Mouse (Mus musculus) stomach, embryonic 14.5 days (tissue): Measurements from ENCODE around the gene Ppp1r1b. TPM values are rescaled to one million over a fixed set of nuclear protein-coding genes. Genes with fewer than 3 reads are reported as not detected.

Experiments
- ATAC-seq: fragments of 200-750 bp; cut with Nextera tagmentation; 2 replicates; pipeline ENCODE4 v1.8.0; 2017; ENCODE audit warnings: low read depth, moderate TSS enrichment; ENCODE audit not compliant: insufficient number of reproducible peaks, insufficient read depth, low FRiP score
- H3K27ac ChIP-seq: fragments of 300-500 bp; sonication (generic); 2 replicates; pipeline ENCODE4 v1.5.1; 2014; ENCODE audit warnings: mild to moderate bottlenecking, low read length, moderate library complexity, mixed read lengths
- H3K27me3 ChIP-seq: fragments of 300-500 bp; sonication (generic); 2 replicates; pipeline ENCODE4 v1.6.1; 2014; ENCODE audit warnings: low read length, control low read depth, mixed read lengths; ENCODE audit not compliant: control insufficient read depth, insufficient read depth
- H3K36me3 ChIP-seq: fragments of 300-500 bp; sonication (generic); 2 replicates; pipeline ENCODE4 v1.6.1; 2014; ENCODE audit warnings: mild to moderate bottlenecking, control low read depth, low read length, moderate library complexity, mixed read lengths; ENCODE audit not compliant: control insufficient read depth, insufficient read depth
- H3K4me1 ChIP-seq: fragments of 300-500 bp; sonication (generic); 2 replicates; pipeline ENCODE4 v1.6.1; 2014; ENCODE audit warnings: low read length, control low read depth, mixed read lengths; ENCODE audit not compliant: control insufficient read depth, insufficient read depth
- H3K4me2 ChIP-seq: fragments of 300-500 bp; sonication (generic); replicated peaks from 2 replicates; pipeline ENCODE4 v1.6.1; 2014; ENCODE audit warnings: low read depth, low read length, control low read depth
- H3K4me3 ChIP-seq: fragments of 300-500 bp; sonication (generic); 2 replicates; pipeline ENCODE4 v1.5.1; 2014; ENCODE audit warnings: low read depth, low read length, control low read depth
- H3K9ac ChIP-seq: fragments of 300-500 bp; sonication (generic); replicated peaks from 2 replicates; pipeline ENCODE4 v1.6.1; 2014; ENCODE audit warnings: low read depth, mild to moderate bottlenecking, control low read depth, low read length, moderate library complexity, mixed read lengths
- H3K9me3 ChIP-seq: fragments of 300-500 bp; sonication (generic); 2 replicates; pipeline ENCODE4 v1.6.1; 2016; ENCODE audit warnings: low read depth, low read length, control low read depth; ENCODE audit not compliant: control insufficient read depth
- WGBS: fragments of 180-500 bp; shearing (Covaris S2); extraction: QIAGEN DNeasy Blood & Tissue Kit; methylation state at CpG from one replicate; pipeline ENCODE4 v1.1.7; 2014; 5-methylcytosine and 5-hydroxymethylcytosine counted together
- polyA plus RNA-seq: library from polyadenylated mRNA; unstranded; fragments of >200 nt; fragmentation: Nextera tagmentation; extraction: Ambion mirVana; gene quantifications from 2 replicates; pipeline ENCODE4 v1.2.1, GENCODE M21; 2014

Ppp1r1b gene
- polyA plus RNA-seq, 1 experiment from 2014 or later, result 8.7 TPM

DNA sequence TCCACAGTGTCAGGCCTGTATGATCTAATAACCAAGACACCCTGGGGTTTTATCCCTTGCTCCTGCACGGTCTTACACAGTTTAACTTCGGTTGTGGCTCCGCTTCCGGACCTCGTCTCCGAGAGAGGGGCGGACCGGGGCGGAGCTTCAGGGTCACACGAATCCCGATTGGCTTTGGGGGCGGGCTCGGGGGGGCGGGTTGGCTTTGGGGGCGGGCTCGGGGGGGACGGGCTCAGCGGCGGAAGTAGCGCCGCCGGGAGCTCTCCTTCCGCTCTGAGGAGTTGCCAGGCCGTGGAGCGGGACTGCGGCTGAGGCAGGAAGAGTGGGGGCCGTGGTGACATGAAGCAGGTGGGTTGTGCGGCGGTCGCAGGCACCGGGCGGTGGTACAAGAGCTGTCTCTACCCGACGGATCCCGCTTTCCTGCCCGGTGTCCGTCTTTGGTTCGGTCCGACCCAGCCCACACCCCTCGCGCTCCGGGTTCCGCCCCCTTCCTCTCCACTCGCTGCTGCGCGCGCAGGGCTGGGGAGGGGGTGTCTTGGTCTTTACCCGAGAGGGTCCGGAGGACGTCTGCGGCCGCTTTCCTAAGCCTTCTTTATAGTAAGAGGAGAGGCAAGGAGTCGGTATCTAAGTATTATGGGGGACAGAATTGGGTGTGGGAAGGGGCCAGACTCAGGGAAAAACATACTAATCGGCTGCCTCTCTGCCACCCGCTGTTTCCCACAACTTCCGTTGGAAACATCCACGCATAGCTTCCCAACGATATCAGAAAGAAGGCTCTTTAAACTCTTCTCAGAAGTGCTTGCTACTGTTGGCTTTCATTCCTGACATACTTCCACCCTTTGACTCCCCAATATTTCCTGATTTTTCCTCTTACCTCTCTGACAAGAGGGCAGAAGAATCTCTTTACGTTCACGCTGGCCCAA lies 10.2 kb downstream of the Ppp1r1b start, which contains the start of gene Stard3:
Gene Stard3 (plus strand): TSS at position 208 of the 923 bp plus-strand sequence.
- peak within 1 kb of the TSS; percentile 69 for H3K9ac ChIP-seq
- no peaks in the 10 kb centered on the region for H3K27me3 ChIP-seq
- H3K4me1 ChIP-seq, result peaks cover 29% of the 10 kb centered on the region
- ATAC-seq, result peak; percentile 81
- no peaks in the 10 kb centered on the region for H3K9me3 ChIP-seq
- peak within 1 kb of the TSS; percentile 58 for H3K4me3 ChIP-seq
- under 1% methylated on average over 56 of the region's 60 CpGs for WGBS
- peak within 1 kb of the TSS; percentile 91 for H3K27ac ChIP-seq
- H3K4me2 ChIP-seq, result peak within 1 kb of the TSS; percentile 83
- H3K36me3 ChIP-seq, result no peaks in the 10 kb centered on the region

DNA sequence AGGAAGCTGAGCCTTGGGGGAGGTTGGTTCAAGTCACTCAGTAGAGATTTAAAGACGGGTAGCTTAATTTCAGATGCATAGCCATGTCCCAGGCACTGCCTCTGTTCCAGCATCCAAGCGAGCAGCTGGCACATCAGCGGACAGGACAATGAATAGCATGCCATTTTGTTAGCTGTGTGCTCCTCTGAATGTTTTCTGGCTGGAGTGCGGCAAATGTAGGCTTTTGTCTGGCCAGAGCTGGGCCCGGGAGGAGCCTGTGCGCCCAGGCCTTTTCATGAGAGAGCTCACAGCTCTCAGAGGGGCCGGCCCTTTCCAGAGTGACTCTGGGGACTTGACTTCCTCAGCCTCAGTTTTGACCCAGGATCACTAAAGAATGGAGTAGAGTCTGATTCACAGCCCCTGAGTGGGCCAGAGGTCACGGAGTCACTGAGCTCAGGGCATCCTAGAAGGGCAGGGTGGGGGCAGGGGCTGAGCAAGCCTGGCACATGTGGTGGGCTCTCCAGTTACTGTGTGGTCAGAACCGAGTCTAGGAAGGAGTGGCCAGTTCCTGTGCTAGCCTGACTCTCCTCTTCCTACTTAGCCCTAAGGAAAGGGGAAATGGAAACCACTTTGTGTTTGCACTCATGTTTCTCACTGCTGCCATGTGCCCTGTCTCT lies 12.8 kb downstream of the Ppp1r1b start:
- Histone ChIP-seq H3K4me2 (0 out of 2 replicates have a peak overlapping the region, but pooled peaks have one; percentile 3), H3K27ac (peak overlapping the region; percentile 5; the same call in 1 of the 2 replicates), H3K4me3 (no peak overlapping the region), H3K9ac (no peak overlapping the region), H3K36me3 (no peaks in the 10 kb centered on the region), H3K9me3 (no peaks in the 10 kb centered on the region), H3K27me3 (no peaks in the 10 kb centered on the region), H3K4me1 (peaks cover 30% of the 10 kb centered on the region)
- ATAC-seq, result no peak
- WGBS, result 70% methylated on average over 9 of the region's 9 CpGs

DNA sequence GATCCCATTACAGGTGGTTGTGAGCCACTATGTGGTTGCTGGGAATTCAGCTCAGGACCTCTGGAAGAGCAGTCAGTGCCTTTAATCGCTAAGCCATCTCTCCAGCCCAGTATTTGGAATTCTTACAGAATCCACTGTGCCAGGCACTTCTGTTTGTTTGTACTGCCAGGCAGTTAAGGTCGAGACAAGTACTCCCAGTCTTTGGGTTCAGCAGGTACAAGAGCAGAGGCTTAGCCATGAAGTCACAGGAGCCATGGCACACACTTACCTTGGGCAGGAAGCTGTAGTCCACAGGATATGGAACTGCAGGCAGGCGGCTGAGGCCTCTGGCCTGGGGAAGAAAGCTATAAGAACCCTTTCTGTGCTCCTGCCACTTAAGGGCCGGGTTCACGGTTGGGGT lies 15.6 kb downstream of the Ppp1r1b start:
- WGBS, result 72% methylated on average over 5 of the region's 5 CpGs
- Histone ChIP-seq H3K27me3 (no peaks in the 10 kb centered on the region), H3K27ac (no peak overlapping the region), H3K36me3 (no peaks in the 10 kb centered on the region), H3K9ac (no peak overlapping the region), H3K9me3 (no peaks in the 10 kb centered on the region), H3K4me2 (no peak overlapping the region), H3K4me3 (no peak overlapping the region), H3K4me1 (peaks cover 17% of the 10 kb centered on the region)
- no peak for ATAC-seq

GRCm38 (mm10) chr11:98364410-98364809 lies 16.2 kb downstream of the Ppp1r1b start:
- WGBS, result 86% methylated on average over 5 of the region's 5 CpGs
- Histone ChIP-seq H3K9ac (no peak overlapping the region), H3K36me3 (no peaks in the 10 kb centered on the region), H3K27me3 (no peaks in the 10 kb centered on the region), H3K27ac (no peak overlapping the region), H3K4me2 (no peak overlapping the region), H3K9me3 (no peaks in the 10 kb centered on the region), H3K4me3 (no peak overlapping the region), H3K4me1 (peaks cover 11% of the 10 kb centered on the region)
- no peak for ATAC-seq

GRCm38 (mm10) chr11:98366290-98366689 lies 18.1 kb downstream of the Ppp1r1b start:
- peaks cover 5% of the 10 kb centered on the region; the same call in 1 of the 2 replicates for H3K4me1 ChIP-seq
- H3K36me3 ChIP-seq, result no peaks in the 10 kb centered on the region
- H3K9ac ChIP-seq, result no peak overlapping the region
- 71% methylated on average over 10 of the region's 10 CpGs for WGBS
- H3K4me2 ChIP-seq, result no peak overlapping the region
- no peaks in the 10 kb centered on the region for H3K9me3 ChIP-seq
- H3K27me3 ChIP-seq, result no peaks in the 10 kb centered on the region
- no peak overlapping the region for H3K4me3 ChIP-seq
- ATAC-seq, result no peak
- H3K27ac ChIP-seq, result no peak overlapping the region

- peaks cover 9% of the 10 kb centered on the region; the same call in 1 of the 2 replicates for H3K4me1 ChIP-seq
- WGBS, result 75% methylated on average over 10 of the region's 10 CpGs
- no peak for ATAC-seq
- no peaks in the 10 kb centered on the region for H3K36me3 ChIP-seq
- H3K4me3 ChIP-seq, result no peak overlapping the region
- no peak overlapping the region for H3K9ac ChIP-seq
- no peak overlapping the region for H3K4me2 ChIP-seq
- H3K27me3 ChIP-seq, result no peaks in the 10 kb centered on the region
- H3K27ac ChIP-seq, result no peak overlapping the region
- H3K9me3 ChIP-seq, result no peaks in the 10 kb centered on the region
Observed at GRCm38 (mm10) chr11:98367171-98367862, 19.1 kb downstream of the Ppp1r1b start.

GRCm38 (mm10) chr11:98367863-98368186 lies 19.6 kb downstream of the Ppp1r1b start:
- Histone ChIP-seq H3K4me2 (no peak overlapping the region), H3K9ac (no peak overlapping the region), H3K9me3 (no peaks in the 10 kb centered on the region), H3K4me1 (peaks cover 9% of the 10 kb centered on the region; the same call in 1 of the 2 replicates), H3K36me3 (0 out of 2 replicates have a peak, but pooled peaks cover under 1% of the 10 kb centered on the region), H3K4me3 (no peak overlapping the region), H3K27me3 (no peaks in the 10 kb centered on the region), H3K27ac (no peak overlapping the region)
- no peak for ATAC-seq
- WGBS, result 78% methylated on average over 7 of the region's 7 CpGs

DNA sequence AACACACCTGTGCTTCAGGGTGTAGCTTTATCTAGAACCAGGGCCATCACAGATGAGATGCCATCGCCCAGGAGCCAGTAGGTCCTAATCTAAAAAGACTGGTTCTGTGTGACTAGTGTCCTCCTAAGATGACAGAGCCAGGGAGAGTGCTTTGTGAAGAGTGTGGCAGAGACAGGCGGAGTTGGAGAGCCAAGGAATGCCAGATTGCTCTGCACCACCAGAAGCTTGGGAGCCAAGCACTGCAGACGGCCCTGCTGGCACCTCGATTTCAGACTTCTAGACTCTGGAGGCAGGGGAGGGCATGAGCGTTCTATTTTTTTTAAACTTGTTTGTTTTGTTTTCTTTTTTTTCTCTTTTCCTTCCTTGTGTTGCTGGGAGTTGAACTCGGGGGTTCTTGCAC lies 21.1 kb downstream of the Ppp1r1b start:
- no peaks in the 10 kb centered on the region for H3K9me3 ChIP-seq
- no peaks in the 10 kb centered on the region for H3K27me3 ChIP-seq
- ATAC-seq, result no peak
- 0 out of 2 replicates have a peak, but pooled peaks cover 4% of the 10 kb centered on the region for H3K4me1 ChIP-seq
- no peak overlapping the region for H3K4me2 ChIP-seq
- no peak overlapping the region for H3K4me3 ChIP-seq
- H3K36me3 ChIP-seq, result 0 out of 2 replicates have a peak, but pooled peaks cover 3% of the 10 kb centered on the region
- 78% methylated on average over 6 of the region's 6 CpGs for WGBS
- no peak overlapping the region for H3K9ac ChIP-seq
- H3K27ac ChIP-seq, result no peak overlapping the region
